Mouse (Mus musculus) cerebellum, postnatal 14 days (tissue): ENCODE measurements at regions not wholly inside any gene's neighbourhood (a gene's known extent, or its start where the extent isn't known, plus 50 kb on each side); places are given as distances from the start of the nearest gene placed in this dataset.
A peak's percentile ranks its signal among the peaks of the same experiment; 100 is the strongest.

ENCODE experiments used
- DNase-seq, 2 experiments: peaks; one replicate each; pipeline ENCODE4 v3.0.0; 2021; ENCODE audit warnings: mixed read lengths in 2 of 2

- peak; percentile 65 to 78 for DNase-seq
Observed at GRCm38 (mm10) chr1:118741286-118741685, 113.5 kb downstream of the Tfcp2l1 start.

GRCm38 (mm10) chr1:118748196-118748595, 120.5 kb downstream of the Tfcp2l1 start:
- DNase-seq, result no peak

GRCm38 (mm10) chr1:118752869-118753268, 125.1 kb downstream of the Tfcp2l1 start:
- DNase-seq, result no peak

GRCm38 (mm10) chr1:118756171-118756865, 128.6 kb downstream of the Tfcp2l1 start:
- no peak for DNase-seq

GRCm38 (mm10) chr1:118757340-118758030, 129.7 kb downstream of the Tfcp2l1 start:
- DNase-seq, result no peak

- no peak for DNase-seq
Observed at GRCm38 (mm10) chr1:118758031-118758400, 130.3 kb downstream of the Tfcp2l1 start.

- peak; percentile 92 to 95 for DNase-seq
Observed at GRCm38 (mm10) chr1:118759141-118759932, 131.6 kb downstream of the Tfcp2l1 start.

GRCm38 (mm10) chr1:118765525-118765924, 137.8 kb downstream of the Tfcp2l1 start:
- DNase-seq, result peak; percentile 67 to 76

GRCm38 (mm10) chr1:118768831-118769230, 141.1 kb downstream of the Tfcp2l1 start:
- DNase-seq, result peak; percentile 71 to 75

- peak; percentile 80 to 86 for DNase-seq
Observed at GRCm38 (mm10) chr1:118772261-118772660, 144.5 kb downstream of the Tfcp2l1 start.

GRCm38 (mm10) chr1:118776594-118777441, 149.1 kb downstream of the Tfcp2l1 start:
- DNase-seq, result peak; percentile 56 to 68
